Mouse (Mus musculus): ENCODE measurements around the gene Rpa3. TPM values are rescaled to one million over a fixed set of nuclear protein-coding genes. Genes with fewer than 3 reads are reported as not detected.

Rpa3 gene
- total RNA-seq, 2 experiments from 2014 or later: 108 to 179 TPM

GRCm38 (mm10) chr6:8210661-8211060 lies 48.3 kb downstream of the Rpa3 start:
- ATAC-seq (replicated peaks; ENCODE audit: low FRiP score, low TSS enrichment, poor library complexity, severe bottlenecking): peak; percentile 35

GRCm38 (mm10) chr6:8209866-8210186 lies 49.1 kb downstream of the Rpa3 start:
- ATAC-seq (replicated peaks; ENCODE audit: low FRiP score, low TSS enrichment, poor library complexity, severe bottlenecking): peak; percentile 34

DNA sequence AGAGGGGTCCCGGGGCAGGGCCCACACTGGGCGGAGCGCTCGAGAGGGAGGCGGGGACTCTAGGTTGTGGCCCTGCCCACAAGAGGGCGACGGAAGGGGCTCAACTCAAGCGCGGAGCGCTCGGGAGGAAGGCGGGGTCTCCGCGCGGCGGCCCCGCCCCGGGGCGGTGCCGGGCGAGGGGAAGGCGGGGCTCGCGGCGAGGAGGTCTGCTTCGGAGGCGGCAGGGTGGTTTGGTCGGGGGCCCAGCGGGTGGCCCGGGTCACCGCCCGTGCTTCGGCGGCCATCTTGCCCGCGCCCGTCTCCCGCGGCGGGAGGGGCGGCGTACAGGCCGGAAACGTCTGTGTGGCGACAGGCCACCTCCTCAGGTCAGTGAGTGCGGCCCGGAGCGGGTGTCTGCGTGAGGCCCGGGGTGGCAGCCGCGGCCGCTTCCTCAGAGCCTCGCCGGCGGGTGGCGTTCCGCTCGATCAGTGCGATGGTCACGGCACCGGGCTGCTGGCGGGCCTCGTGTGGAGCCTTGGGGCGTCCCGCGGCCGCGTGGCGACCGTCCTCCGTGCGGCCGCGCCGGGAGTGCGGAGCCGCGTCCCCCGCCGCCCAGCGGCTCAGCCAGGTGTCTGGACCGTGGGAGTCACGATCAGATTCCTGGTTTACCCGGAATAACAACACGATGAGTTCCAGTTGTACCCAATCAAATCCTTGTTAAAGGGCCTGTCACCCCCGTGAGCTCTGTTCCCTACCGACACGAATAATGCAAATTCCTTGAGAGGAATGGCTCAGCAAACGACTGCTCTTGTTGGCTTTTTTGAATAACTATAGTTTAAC lies 49.7 kb downstream of the Rpa3 start, which contains the start of gene Mios:
Gene Mios, plus strand, starts transcription at position 176 of the 819 bp plus-strand sequence.
- peak; percentile 93 for ATAC-seq (replicated peaks; ENCODE audit: low FRiP score, low TSS enrichment, poor library complexity, severe bottlenecking)

Other genes starting within 250 kb of the Rpa3 start
- not detected in 2 replicates for gene Col28a1, start 66.6 kb downstream of the Rpa3 start, total RNA-seq (2014; fragmentation: Nextera tagmentation)
- gene Col28a1, start 66.6 kb downstream of the Rpa3 start, total RNA-seq (2017): 0.08 TPM in 1 of 2 replicates, not detected in the other
- 31.4 and 33.6 TPM in 2 replicates for gene Mios, start 50.0 kb downstream of the Rpa3 start, total RNA-seq (2014; fragmentation: Nextera tagmentation)
- gene Mios, start 50.0 kb downstream of the Rpa3 start, total RNA-seq (2017): 39.2 and 53.4 TPM in 2 replicates
- gene Umad1, start 115 bp upstream of the Rpa3 start, total RNA-seq (2014; fragmentation: Nextera tagmentation): 8.6 and 28.3 TPM in 2 replicates
- 3.9 and 9.6 TPM in 2 replicates for gene Umad1, start 115 bp upstream of the Rpa3 start, total RNA-seq (2017)
- 1.6 and 5.8 TPM in 2 replicates for gene Gm45062, start 277 bp upstream of the Rpa3 start, total RNA-seq (2014; fragmentation: Nextera tagmentation)
- 8.7 TPM in 1 of 2 replicates, not detected in the other for gene Gm45062, start 277 bp upstream of the Rpa3 start, total RNA-seq (2017)